Mouse (Mus musculus) MEL (cell line): ENCODE results near the gene Tmed10. TPM values are rescaled to one million over a fixed set of nuclear protein-coding genes. Genes with fewer than 3 reads are reported as not detected.

Source experiments
- DNase-seq: peaks from one replicate; pipeline ENCODE4 v3.0.0; 2011; ENCODE audit warnings: low read depth, low spot score
- H3K27ac ChIP-seq: 2 replicates; pipeline ENCODE4 v1.5.1; 2012; ENCODE audit warnings: low read depth, mild to moderate bottlenecking, control low read depth, low read length, moderate library complexity; ENCODE audit not compliant: control insufficient read depth
- H3K27me3 ChIP-seq, 2 experiments: fragments of 150-350 bp in 1 of 2; sonication (generic) in 1 of 2; 2 replicates each; pipeline ENCODE4 v1.6.1; 2012; ENCODE audit warnings: low read length in 2 of 2, mild to moderate bottlenecking in 2 of 2, improper control_type of control experiment in 1 of 2, moderate library complexity in 1 of 2; ENCODE audit not compliant: insufficient read depth in 2 of 2, control insufficient read depth in 1 of 2
- H3K36me3 ChIP-seq, 2 experiments: 2 replicates each; pipeline ENCODE4 v1.6.1; 2012 to 2014; ENCODE audit warnings: low read length in 2 of 2, improper control_type of control experiment in 1 of 2, inconsistent platforms in 1 of 2, mild to moderate bottlenecking in 1 of 2; ENCODE audit not compliant: insufficient read depth in 2 of 2, control insufficient read depth in 1 of 2
- H3K4me1 ChIP-seq, 2 experiments: fragments of 150-350 bp in 1 of 2; sonication (generic) in 1 of 2; 2 replicates each; pipeline ENCODE4 v1.6.1; 2012; ENCODE audit warnings: low read length in 2 of 2, improper control_type of control experiment in 1 of 2, mild to moderate bottlenecking in 1 of 2; ENCODE audit not compliant: insufficient read depth in 2 of 2, control insufficient read depth in 1 of 2
- H3K4me3 ChIP-seq, 2 experiments: fragments of 150-350 bp in 1 of 2; sonication (generic) in 1 of 2; 2 replicates each; pipeline ENCODE4 v1.5.1; 2012; ENCODE audit warnings: low read depth in 2 of 2, low read length in 2 of 2, mild to moderate bottlenecking in 2 of 2, moderate library complexity in 2 of 2, control low read depth in 1 of 2, improper control_type of control experiment in 1 of 2; ENCODE audit not compliant: control insufficient read depth in 1 of 2, insufficient read depth in 1 of 2
- H3K79me2 ChIP-seq: 2 replicates; pipeline ENCODE4 v1.6.1; 2012; ENCODE audit warnings: mild to moderate bottlenecking, low read length, moderate library complexity; ENCODE audit not compliant: control insufficient read depth, poor library complexity, insufficient read depth
- H3K9ac ChIP-seq: 2 replicates; pipeline ENCODE4 v1.6.1; 2012; ENCODE audit warnings: low read depth, mild to moderate bottlenecking, control low read depth, low read length, moderate library complexity; ENCODE audit not compliant: control insufficient read depth, poor library complexity, severe bottlenecking
- H3K9me3 ChIP-seq: fragments of 150-350 bp; sonication (generic); replicated peaks from 2 replicates; pipeline ENCODE4 v1.6.1; 2012; ENCODE audit warnings: mild to moderate bottlenecking, low read length, improper control_type of control experiment, moderate library complexity; ENCODE audit not compliant: insufficient read depth
- BHLHE40 ChIP-seq: IDR thresholded peaks from 2 replicates; pipeline ENCODE4 v1.6.1; 2012; ENCODE audit warnings: low read depth, mild to moderate bottlenecking, inconsistent platforms, low read length, improper control_type of control experiment, borderline replicate concordance
- CHD2 ChIP-seq: IDR thresholded peaks from 2 replicates; pipeline ENCODE4 v1.6.1; 2011; ENCODE audit warnings: low read length, improper control_type of control experiment
- CTCF ChIP-seq, 3 experiments: IDR thresholded peaks in 2 of 3; conservative IDR thresholded peaks in 1 of 3; 2 replicates each; pipeline ENCODE4 v1.5.1; 2011 to 2012; ENCODE audit warnings: low read length in 3 of 3, low read depth in 2 of 3, mild to moderate bottlenecking in 2 of 3, improper control_type of control experiment in 1 of 3, inconsistent platforms in 1 of 3, mixed read lengths in 1 of 3, moderate library complexity in 1 of 3; ENCODE audit not compliant: control insufficient read depth in 1 of 3, insufficient read depth in 1 of 3, poor library complexity in 1 of 3, severe bottlenecking in 1 of 3
- E2F4 ChIP-seq: IDR thresholded peaks from 2 replicates; pipeline ENCODE4 v1.6.1; 2011; ENCODE audit warnings: low read depth, low read length, improper control_type of control experiment, borderline replicate concordance
- ETS1 ChIP-seq: IDR thresholded peaks from 2 replicates; pipeline ENCODE4 v1.6.1; 2012; ENCODE audit warnings: low read depth, mild to moderate bottlenecking, inconsistent platforms, low read length, improper control_type of control experiment, moderate library complexity
- GATA1 ChIP-seq: IDR thresholded peaks from 2 replicates; pipeline ENCODE4 v1.6.1; 2011; ENCODE audit warnings: low read depth, low read length, improper control_type of control experiment
- MAX ChIP-seq: IDR thresholded peaks from 2 replicates; pipeline ENCODE4 v1.6.1; 2011; ENCODE audit warnings: low read length, improper control_type of control experiment
- MEF2A ChIP-seq: IDR thresholded peaks from 2 replicates; pipeline ENCODE4 v1.6.1; 2014; ENCODE audit warnings: low read depth, mild to moderate bottlenecking, inconsistent platforms, low read length, improper control_type of control experiment; ENCODE audit not compliant: poor library complexity, insufficient replicate concordance, severe bottlenecking; ENCODE audit errors: extremely low read depth
- MYC ChIP-seq: IDR thresholded peaks from 2 replicates; pipeline ENCODE4 v1.6.1; 2011; ENCODE audit warnings: low read depth, mild to moderate bottlenecking, low read length, improper control_type of control experiment, moderate library complexity
- NRF1 ChIP-seq: IDR thresholded peaks from 2 replicates; pipeline ENCODE4 v1.6.1; 2014; ENCODE audit warnings: low read depth, mild to moderate bottlenecking, inconsistent platforms, low read length, improper control_type of control experiment, moderate library complexity; ENCODE audit not compliant: poor library complexity, insufficient read depth, severe bottlenecking
- POLR2A ChIP-seq, 2 experiments: IDR thresholded peaks; 2 replicates each; pipeline ENCODE4 v1.6.1; 2011 to 2012; ENCODE audit warnings: low read length in 2 of 2, mild to moderate bottlenecking in 2 of 2, control low read depth in 1 of 2, improper control_type of control experiment in 1 of 2, low read depth in 1 of 2, moderate library complexity in 1 of 2; ENCODE audit not compliant: control insufficient read depth in 1 of 2, insufficient read depth in 1 of 2, poor library complexity in 1 of 2
- POLR2AphosphoS2 ChIP-seq: IDR thresholded peaks from 2 replicates; pipeline ENCODE4 v1.6.1; 2011; ENCODE audit warnings: low read length, improper control_type of control experiment
- RAD21 ChIP-seq: IDR thresholded peaks from 2 replicates; pipeline ENCODE4 v1.6.1; 2011; ENCODE audit warnings: mild to moderate bottlenecking, low read depth, low read length, improper control_type of control experiment
- RCOR1 ChIP-seq: IDR thresholded peaks from 2 replicates; pipeline ENCODE4 v1.6.1; 2012; ENCODE audit warnings: low read depth, mild to moderate bottlenecking, inconsistent platforms, low read length, improper control_type of control experiment
- SIN3A ChIP-seq: IDR thresholded peaks from 2 replicates; pipeline ENCODE4 v1.6.1; 2012; ENCODE audit warnings: low read length, improper control_type of control experiment, inconsistent platforms
- SMC3 ChIP-seq: IDR thresholded peaks from 2 replicates; pipeline ENCODE4 v1.6.1; 2011; ENCODE audit warnings: low read depth, low read length, improper control_type of control experiment
- TAL1 ChIP-seq: IDR thresholded peaks from 2 replicates; pipeline ENCODE4 v1.6.1; 2012; ENCODE audit warnings: mild to moderate bottlenecking, inconsistent platforms, low read length, moderate library complexity, mixed read lengths
- TBP ChIP-seq: IDR thresholded peaks from 2 replicates; pipeline ENCODE4 v1.8.0; 2011; ENCODE audit warnings: low read depth, low read length, improper control_type of control experiment
- TCF12 ChIP-seq: IDR thresholded peaks from 2 replicates; pipeline ENCODE4 v1.6.1; 2014; ENCODE audit warnings: low read depth, mild to moderate bottlenecking, inconsistent platforms, low read length, improper control_type of control experiment, moderate library complexity
- UBTF ChIP-seq: IDR thresholded peaks from 2 replicates; pipeline ENCODE4 v1.6.1; 2012; ENCODE audit warnings: low read depth, mild to moderate bottlenecking, inconsistent platforms, low read length, improper control_type of control experiment, moderate library complexity, borderline replicate concordance; ENCODE audit not compliant: insufficient read depth
- USF2 ChIP-seq, 2 experiments: IDR thresholded peaks; 2 replicates each; pipeline ENCODE4 v1.6.1; 2011 to 2012; ENCODE audit warnings: improper control_type of control experiment in 2 of 2, low read length in 2 of 2, borderline replicate concordance in 1 of 2, inconsistent platforms in 1 of 2, low read depth in 1 of 2, mild to moderate bottlenecking in 1 of 2; ENCODE audit not compliant: insufficient read depth in 1 of 2
- ZMIZ1 ChIP-seq: IDR thresholded peaks from 2 replicates; pipeline ENCODE4 v1.6.1; 2012; ENCODE audit warnings: low read depth, mild to moderate bottlenecking, inconsistent platforms, low read length, improper control_type of control experiment, moderate library complexity
- ZNF384 ChIP-seq: IDR thresholded peaks from 2 replicates; pipeline ENCODE4 v1.6.1; 2012; ENCODE audit warnings: low read depth, mild to moderate bottlenecking, inconsistent platforms, low read length, improper control_type of control experiment
- polyA plus RNA-seq, 2 experiments: library from polyadenylated mRNA; stranded (reverse) in 1 of 2; unstranded in 1 of 2; fragments of >175 nt in 1 of 2; fragments of >200 nt in 1 of 2; gene quantifications; 2 replicates each; pipeline versions ENCODE4 v1.2.1 to v1.2.4; 2012; ENCODE audit warnings: low replicate concordance in 2 of 2, low read depth in 1 of 2; ENCODE audit not compliant: insufficient read length in 2 of 2, insufficient read depth in 1 of 2, missing spikeins in 1 of 2
- total RNA-seq: library from RNA; depleted of rRNA; stranded (reverse); fragments of 300-350 nt; gene quantifications from 2 replicates; pipeline ENCODE4 v1.2.3, GENCODE M21; 2012

The Tmed10 gene
- total and polyA plus RNA-seq, 3 experiments: 45.7 to 229 (median 60.2) TPM

DNA sequence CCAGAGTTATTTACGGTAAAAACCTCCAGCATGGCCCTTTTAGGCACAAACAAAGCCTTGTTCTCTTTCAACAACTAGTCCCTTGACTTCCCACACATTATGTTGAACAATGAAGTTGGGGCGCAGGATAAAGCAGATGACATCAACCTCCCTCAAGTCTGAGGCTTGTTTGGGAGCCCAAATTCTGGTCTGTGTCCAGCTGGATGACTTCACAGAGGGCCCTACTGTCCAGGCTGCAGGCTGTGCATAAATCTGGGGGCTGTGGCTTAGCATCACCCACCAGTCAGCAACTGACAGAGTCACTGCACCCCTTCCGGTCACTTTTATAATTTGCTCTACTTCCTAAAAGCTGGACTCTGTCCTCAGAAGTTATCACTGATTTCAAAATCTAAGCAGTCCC is 8.4 kb downstream of the Tmed10 start:
- TF ChIP-seq SIN3A (no peak), TBP (no peak), E2F4 (no peak), MEF2A (no peak), POLR2A (IDR thresholded peaks at IDR 0.05; ENCODE audit: control insufficient read depth in 1 of 2, insufficient read depth in 1 of 2, low read depth in 1 of 2, low read length in 2 of 2, poor library complexity in 1 of 2) (no peak)
- Histone ChIP-seq H3K9me3 (no peaks in the 10 kb centered on the region), H3K36me3 (peaks cover 0 to 16% of the 10 kb centered on the region in 2 experiments), H3K27me3 (no peaks in the 10 kb centered on the region), H3K4me1 (peaks cover 2 to 8% of the 10 kb centered on the region in 2 experiments; a peak in 3 of 4 replicates), H3K9ac (no peak overlapping the region), H3K27ac (no peak overlapping the region), H3K4me3 (no peak overlapping the region), H3K79me2 (peaks cover 76% of the 10 kb centered on the region)
- no peak for DNase-seq

- peaks cover 2 to 8% of the 10 kb centered on the region in 2 experiments; a peak in 3 of 4 replicates for H3K4me1 ChIP-seq
- TF ChIP-seq RCOR1: no peak
- no peak for TF ChIP-seq BHLHE40
- no peak for TF ChIP-seq TAL1
- no peak for TF ChIP-seq CHD2
- TF ChIP-seq GATA1: no peak
- no peak for TF ChIP-seq TBP
- TF ChIP-seq SMC3: no peak
- no peak for TF ChIP-seq ZNF384
- no peak for TF ChIP-seq CTCF (IDR thresholded peaks at IDR 0.05 in 2 of 3, conservative IDR thresholded peaks at IDR 0.05 in 1 of 3; ENCODE audit: control insufficient read depth in 1 of 3, insufficient read depth in 1 of 3, low read depth in 2 of 3, low read length in 3 of 3, poor library complexity in 1 of 3, severe bottlenecking in 1 of 3)
- no peak for TF ChIP-seq SIN3A
- TF ChIP-seq NRF1: no peak
- TF ChIP-seq ZMIZ1: no peak
- no peak for TF ChIP-seq RAD21
- TF ChIP-seq UBTF: no peak
- no peak for TF ChIP-seq MAX
- TF ChIP-seq USF2 (IDR thresholded peaks at IDR 0.05; ENCODE audit: borderline replicate concordance in 1 of 2, insufficient read depth in 1 of 2, low read depth in 1 of 2, low read length in 2 of 2): no peak
- no peak for TF ChIP-seq POLR2AphosphoS2
- TF ChIP-seq TCF12: no peak
- TF ChIP-seq MYC: no peak
- no peak for TF ChIP-seq ETS1
- DNase-seq: no peak
- no peaks in the 10 kb centered on the region for H3K27me3 ChIP-seq
- H3K27ac ChIP-seq: no peak overlapping the region
- H3K4me3 ChIP-seq: no peak overlapping the region
- peaks cover 2 to 19% of the 10 kb centered on the region in 2 experiments for H3K36me3 ChIP-seq
- no peak overlapping the region for H3K9ac ChIP-seq
- peaks cover 65% of the 10 kb centered on the region for H3K79me2 ChIP-seq
- H3K9me3 ChIP-seq: no peaks in the 10 kb centered on the region
Measured at GRCm38 (mm10) chr12:85362510-85362909, 12.1 kb downstream of the Tmed10 start.
